Mouse (Mus musculus) ES-E14 (cell line): ENCODE measurements around the gene Smc6. TPM values are rescaled to one million over a fixed set of nuclear protein-coding genes. Genes with fewer than 3 reads are reported as not detected.

Source experiments
- DNase-seq: peaks from one replicate; pipeline ENCODE4 v3.0.0-alpha.2; 2013; ENCODE audit warnings: low read depth, low spot score
- H3K27ac ChIP-seq: 2 replicates; pipeline ENCODE4 v1.5.1; 2012; ENCODE audit warnings: low read depth, mild to moderate bottlenecking, low read length, moderate library complexity, mixed read lengths; ENCODE audit not compliant: poor library complexity, insufficient read depth, severe bottlenecking
- H3K36me3 ChIP-seq: 2 replicates; pipeline ENCODE4 v1.6.1; 2012; ENCODE audit warnings: mild to moderate bottlenecking, low read length, moderate library complexity, mixed read lengths; ENCODE audit not compliant: control insufficient read depth, poor library complexity, insufficient read depth, severe bottlenecking
- H3K4me1 ChIP-seq, 2 experiments: fragments of 150-350 bp in 1 of 2; sonication (generic) in 1 of 2; 2 replicates each; pipeline ENCODE4 v1.6.1; 2012; ENCODE audit warnings: low read length in 2 of 2, mild to moderate bottlenecking in 1 of 2, mixed read lengths in 1 of 2; ENCODE audit not compliant: control insufficient read depth in 2 of 2, insufficient read depth in 2 of 2, poor library complexity in 1 of 2
- H3K4me3 ChIP-seq, 2 experiments: fragments of 150-350 bp in 1 of 2; sonication (generic) in 1 of 2; 2 replicates each; pipeline ENCODE4 v1.5.1; 2012; ENCODE audit warnings: low read length in 2 of 2, low read depth in 1 of 2, mild to moderate bottlenecking in 1 of 2, mixed read lengths in 1 of 2; ENCODE audit not compliant: insufficient read depth in 1 of 2, poor library complexity in 1 of 2, severe bottlenecking in 1 of 2
- H3K9ac ChIP-seq: 2 replicates; pipeline ENCODE4 v1.6.1; 2012; ENCODE audit warnings: low read depth, mild to moderate bottlenecking, low read length, mixed read lengths; ENCODE audit not compliant: poor library complexity, insufficient read depth, severe bottlenecking
- H3K9me3 ChIP-seq: fragments of 150-350 bp; sonication (generic); 2 replicates; pipeline ENCODE4 v1.6.1; 2012; ENCODE audit warnings: low read depth, mild to moderate bottlenecking, low read length; ENCODE audit not compliant: control insufficient read depth, insufficient read depth
- CHD2 ChIP-seq: IDR thresholded peaks from 2 replicates; pipeline ENCODE4 v1.6.1; 2014; ENCODE audit warnings: mild to moderate bottlenecking, low read depth, low read length, inconsistent platforms
- HCFC1 ChIP-seq: IDR thresholded peaks from 2 replicates; pipeline ENCODE4 v1.6.1; 2012; ENCODE audit warnings: low read length, inconsistent platforms, borderline replicate concordance; ENCODE audit not compliant: insufficient read depth
- MAFK ChIP-seq: IDR thresholded peaks from 2 replicates; pipeline ENCODE4 v1.6.1; 2014; ENCODE audit warnings: mild to moderate bottlenecking, low read depth, low read length, inconsistent platforms; ENCODE audit not compliant: insufficient read depth
- ZC3H11A ChIP-seq: IDR thresholded peaks from 2 replicates; pipeline ENCODE4 v1.6.1; 2012; ENCODE audit warnings: low read depth, mild to moderate bottlenecking, inconsistent platforms, low read length, borderline replicate concordance
- ZNF384 ChIP-seq: IDR thresholded peaks from 2 replicates; pipeline ENCODE4 v1.6.1; 2012; ENCODE audit warnings: low read depth, low read length, inconsistent platforms
- in situ Hi-C, 2 experiments: fragments of 600-800 bp; cut with MboI; formaldehyde crosslinking; loops; one replicate each; pipeline ENCODE4 v1.15.1; 2025; ENCODE audit warnings: low sequenced_read_pairs in 2 of 2, inconsistent platforms in 1 of 2; ENCODE audit not compliant: unreplicated experiment in 2 of 2
- total RNA-seq: library from RNA; depleted of rRNA; stranded (reverse); fragments of 300-350 nt; gene quantifications from 2 replicates; pipeline ENCODE4 v1.2.3, GENCODE M21; 2012

The Smc6 gene
- total RNA-seq, 1 experiment, result 61.4 TPM

DNA sequence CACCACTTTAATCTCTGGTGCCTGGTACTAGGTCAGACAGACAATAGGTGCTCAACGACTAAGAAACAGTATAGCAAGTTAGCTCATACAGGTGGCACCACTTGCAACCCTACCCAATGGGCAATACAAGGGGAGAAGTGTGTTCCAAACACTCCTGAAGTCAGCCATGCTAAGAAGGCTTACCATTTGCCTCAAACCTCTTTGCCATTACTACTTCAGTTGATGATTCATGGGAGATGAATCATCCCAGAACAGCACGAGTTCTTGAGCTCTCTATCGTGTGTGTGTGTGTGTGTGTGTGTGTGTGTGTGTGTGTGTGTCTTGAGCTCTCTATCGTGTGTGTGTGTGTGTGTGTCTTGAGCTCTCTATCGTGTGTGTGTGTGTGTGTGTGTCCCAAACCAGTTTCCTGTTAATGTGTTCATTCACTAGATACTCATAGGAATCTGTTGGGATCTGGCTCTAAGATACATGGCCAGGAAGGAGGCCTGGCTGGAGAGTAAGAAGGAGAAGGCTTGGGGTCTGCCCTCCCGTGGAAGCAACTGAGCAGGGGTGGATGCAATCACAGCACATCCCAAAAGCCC lies 76.4 kb downstream of the Smc6 start:
- in situ Hi-C loops, result no loop called here
- Histone ChIP-seq H3K4me3 (no peak overlapping the region), H3K9me3 (no peaks in the 10 kb centered on the region), H3K36me3 (no peaks in the 10 kb centered on the region), H3K9ac (no peak overlapping the region), H3K27ac (no peak overlapping the region), H3K4me1 (no peaks in the 10 kb centered on the region)
- DNase-seq, result no peak
- TF ChIP-seq MAFK (no peak), CHD2 (no peak), HCFC1 (no peak), ZC3H11A (no peak), ZNF384 (no peak)

GRCm38 (mm10) chr12:11345963-11346362 lies 80.3 kb downstream of the Smc6 start:
- in situ Hi-C loops, result no loop called here
- DNase-seq, result no peak
- peaks cover 0 to 3% of the 10 kb centered on the region in 2 experiments; a peak in 1 of 4 replicates for H3K4me1 ChIP-seq
- TF ChIP-seq CHD2, result no peak
- H3K36me3 ChIP-seq, result no peaks in the 10 kb centered on the region
- no peaks in the 10 kb centered on the region for H3K9me3 ChIP-seq
- H3K9ac ChIP-seq, result no peak overlapping the region
- no peak overlapping the region for H3K4me3 ChIP-seq
- H3K27ac ChIP-seq, result no peak overlapping the region

DNA sequence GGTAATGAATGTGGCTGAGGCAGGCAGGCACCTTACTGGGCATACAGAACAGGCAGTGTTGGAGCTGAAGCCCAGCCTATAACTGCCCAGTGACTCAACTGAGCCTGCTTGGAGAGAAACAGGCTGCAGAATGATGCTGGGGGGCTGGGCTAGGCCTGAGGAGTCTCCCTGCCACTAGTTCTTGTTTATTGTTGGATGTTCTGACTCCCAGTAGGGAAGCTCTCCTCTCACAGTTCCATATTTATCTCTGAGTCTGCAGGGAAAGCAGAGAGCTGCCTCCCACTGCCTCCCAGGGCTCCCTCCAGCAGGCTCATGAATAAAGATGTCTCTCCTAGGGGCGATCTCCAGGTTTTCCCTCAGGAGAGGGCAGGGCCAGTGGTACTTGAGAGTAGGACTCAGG lies 82.7 kb downstream of the Smc6 start:
- Histone ChIP-seq H3K4me3 (no peak overlapping the region), H3K9ac (no peak overlapping the region), H3K4me1 (peaks cover 0 to 3% of the 10 kb centered on the region in 2 experiments; a peak in 1 of 4 replicates), H3K27ac (no peak overlapping the region), H3K36me3 (no peaks in the 10 kb centered on the region), H3K9me3 (no peaks in the 10 kb centered on the region)
- in situ Hi-C loops, result no loop called here
- no peak for DNase-seq
- TF ChIP-seq ZC3H11A (no peak), HCFC1 (no peak), MAFK (no peak), CHD2 (no peak), ZNF384 (no peak)

GRCm38 (mm10) chr12:11349870-11350269 lies 84.2 kb downstream of the Smc6 start:
- no peaks in the 10 kb centered on the region for H3K36me3 ChIP-seq
- no peak overlapping the region for H3K9ac ChIP-seq
- no peak overlapping the region for H3K4me3 ChIP-seq
- no peak overlapping the region for H3K27ac ChIP-seq
- in situ Hi-C loops, result no loop called here
- no peak for DNase-seq
- TF ChIP-seq CHD2 (no peak), MAFK (no peak), ZNF384 (no peak), ZC3H11A (no peak), HCFC1 (no peak)
- H3K9me3 ChIP-seq, result no peaks in the 10 kb centered on the region
- peaks cover 0 to 3% of the 10 kb centered on the region in 2 experiments; a peak in 1 of 4 replicates for H3K4me1 ChIP-seq

- H3K4me3 ChIP-seq, result no peak overlapping the region
- H3K9ac ChIP-seq, result no peak overlapping the region
- TF ChIP-seq MAFK (no peak), ZNF384 (no peak), HCFC1 (no peak), ZC3H11A (peak; percentile 51; the same call in 1 of the 2 replicates)
- H3K27ac ChIP-seq, result no peak overlapping the region
- in situ Hi-C loops, result no loop called here
- no peaks in the 10 kb centered on the region for H3K36me3 ChIP-seq
- peaks cover 0 to 3% of the 10 kb centered on the region in 2 experiments; a peak in 1 of 4 replicates for H3K4me1 ChIP-seq
- no peaks in the 10 kb centered on the region for H3K9me3 ChIP-seq
- DNase-seq, result peak; percentile 71
Observed at GRCm38 (mm10) chr12:11350895-11351294, 85.2 kb downstream of the Smc6 start.
